Mouse (Mus musculus) megakaryocyte, embryonic 14.5 days (primary cell): ENCODE results near the gene Wasf2.

Source experiments
- FLI1 ChIP-seq: IDR thresholded peaks from 2 replicates; pipeline ENCODE4 v1.6.1; 2012; ENCODE audit warnings: low read length, inconsistent platforms, mixed read lengths
- GATA1 ChIP-seq: IDR thresholded peaks from 3 replicates; pipeline ENCODE4 v1.6.1; 2012; ENCODE audit warnings: mixed read lengths, low read length, inconsistent platforms, borderline replicate concordance

- TF ChIP-seq FLI1 (no peak), GATA1 (no peak)
Observed at GRCm38 (mm10) chr4:133091459-133091785, 38.9 kb upstream of the Wasf2 start.
